Mouse (Mus musculus) ES-E14 (cell line): ENCODE measurements around the gene Slc2a13.

Experiments
- HCFC1 ChIP-seq: IDR thresholded peaks from 2 replicates; pipeline ENCODE4 v1.6.1; 2012; ENCODE audit warnings: low read length, inconsistent platforms, borderline replicate concordance; ENCODE audit not compliant: insufficient read depth
- MAFK ChIP-seq: IDR thresholded peaks from 2 replicates; pipeline ENCODE4 v1.6.1; 2014; ENCODE audit warnings: mild to moderate bottlenecking, low read depth, low read length, inconsistent platforms; ENCODE audit not compliant: insufficient read depth
- ZC3H11A ChIP-seq: IDR thresholded peaks from 2 replicates; pipeline ENCODE4 v1.6.1; 2012; ENCODE audit warnings: low read depth, mild to moderate bottlenecking, inconsistent platforms, low read length, borderline replicate concordance
- ZNF384 ChIP-seq: IDR thresholded peaks from 2 replicates; pipeline ENCODE4 v1.6.1; 2012; ENCODE audit warnings: low read depth, low read length, inconsistent platforms

- TF ChIP-seq ZC3H11A = no peak
- no peak for TF ChIP-seq ZNF384
- no peak for TF ChIP-seq HCFC1
- TF ChIP-seq MAFK = no peak
Measured at GRCm38 (mm10) chr15:91463026-91463661, 109.9 kb downstream of the Slc2a13 start.
